Mouse (Mus musculus) C2C12 (cell line): ENCODE measurements around the gene Trim68. TPM values are rescaled to one million over a fixed set of nuclear protein-coding genes. Genes with fewer than 3 reads are reported as not detected.

Source experiments
- H3K27me3 ChIP-seq: one replicate; pipeline ENCODE4 v1.6.1; 2011; ENCODE audit not compliant: control insufficient read depth, insufficient read depth, insufficient read length
- H3K36me3 ChIP-seq: one replicate; pipeline ENCODE4 v1.6.1; 2011; ENCODE audit not compliant: control insufficient read depth, insufficient read depth
- H3K4me3 ChIP-seq: one replicate; pipeline ENCODE4 v1.5.1; 2011; ENCODE audit warnings: mild to moderate bottlenecking, control low read depth; ENCODE audit not compliant: poor library complexity, insufficient read depth, severe bottlenecking
- H3K79me2 ChIP-seq: one replicate; pipeline ENCODE4 v1.6.1; 2011; ENCODE audit not compliant: control insufficient read depth, insufficient read depth
- H3K79me3 ChIP-seq: one replicate; pipeline ENCODE4 v1.6.1; 2011; ENCODE audit warnings: low read depth, control low read depth
- H3ac ChIP-seq: one replicate; pipeline ENCODE3; 2011; ENCODE audit warnings: low read depth; ENCODE audit not compliant: control insufficient read depth, insufficient read length
- CEBPB ChIP-seq: IDR thresholded peaks from one replicate; pipeline ENCODE4 v1.6.1; 2011; ENCODE audit warnings: low read depth, mild to moderate bottlenecking, control low read depth, moderate library complexity
- CTCF ChIP-seq: IDR thresholded peaks from one replicate; pipeline ENCODE4 v1.5.1; 2011; ENCODE audit not compliant: control insufficient read depth, insufficient read depth, insufficient read length
- FOSL1 ChIP-seq: IDR thresholded peaks from one replicate; pipeline ENCODE4 v1.8.0; 2011; ENCODE audit warnings: mild to moderate bottlenecking, low read length; ENCODE audit not compliant: poor library complexity, insufficient read depth, severe bottlenecking
- MAX ChIP-seq: IDR thresholded peaks from one replicate; pipeline ENCODE4 v1.6.1; 2011; ENCODE audit warnings: mild to moderate bottlenecking, control low read depth
- MYOD1 ChIP-seq: IDR thresholded peaks from one replicate; pipeline ENCODE4 v1.6.1; 2011; ENCODE audit warnings: low read depth; ENCODE audit not compliant: control insufficient read depth, insufficient read length
- MYOG ChIP-seq: IDR thresholded peaks from one replicate; pipeline ENCODE4 v1.6.1; 2011; ENCODE audit not compliant: control insufficient read depth, insufficient read length; ENCODE audit errors: extremely low read depth
- USF1 ChIP-seq: IDR thresholded peaks from one replicate; pipeline ENCODE4 v1.6.1; 2011; ENCODE audit warnings: low read depth, mild to moderate bottlenecking, control low read depth, moderate library complexity
- long read RNA-seq, 2 experiments: library from polyadenylated mRNA; unstranded; transcript quantifications; one replicate each; pipeline ENCODE4 v2.0.0; 2019 to 2020
- polyA plus RNA-seq: library from polyadenylated mRNA; unstranded; fragments of >200 nt; fragmentation: generic; extraction: Trizol; gene quantifications from one replicate; pipeline ENCODE4 v1.2.1, GENCODE M21; 2012; ENCODE audit warnings: missing spikeins

Trim68 gene
- polyA plus RNA-seq, result 2.0 TPM
- long read RNA-seq, experiment 1, partial matches to known transcripts, result 0 of 1 reads
- long read RNA-seq, experiment 1, other reads (novel, unspliced or antisense), result 0 of 1 reads
- long read RNA-seq, experiment 2, transcript Trim68-205 (6 exons, 2,301 nt), result minor isoform, 8 of 36 reads
- long read RNA-seq, experiment 2, transcript Trim68-201 (7 exons, 2,388 nt), result major isoform, 21 of 36 reads
- long read RNA-seq, experiment 2, partial matches to known transcripts, result 1 of 36 reads
- long read RNA-seq, experiment 2, other reads (novel, unspliced or antisense), result 4 of 36 reads

GRCm38 (mm10) chr7:102686944-102687501 lies at the start of gene Trim68:
Gene Trim68, minus strand, starts transcription at chr7:102687327.
- TF ChIP-seq MAX, result no peak
- TF ChIP-seq USF1, result peak; percentile 55
- H3ac ChIP-seq, result peak within 1 kb of the TSS; percentile 65

GRCm38 (mm10) chr7:102733793-102734192 lies 46.7 kb upstream of the Trim68 start:
- TF ChIP-seq CTCF (no peak), MYOG (no peak)
- Histone ChIP-seq H3K4me3 (no peak overlapping the region), H3ac (no peak overlapping the region), H3K79me3 (no peaks in the 10 kb centered on the region), H3K36me3 (no peaks in the 10 kb centered on the region), H3K27me3 (no peaks in the 10 kb centered on the region), H3K79me2 (no peaks in the 10 kb centered on the region)

More at GRCm38 (mm10) chr7:102686944-102687501, at the start of gene Trim68:
- Histone ChIP-seq H3K79me2 (no peaks in the 10 kb centered on the region), H3K27me3 (no peaks in the 10 kb centered on the region), H3K4me3 (peak within 1 kb of the TSS; percentile 40), H3K79me3 (no peaks in the 10 kb centered on the region), H3K36me3 (no peaks in the 10 kb centered on the region)

- TF ChIP-seq MYOG, result no peak
- TF ChIP-seq MAX, result no peak
- TF ChIP-seq MYOD1, result no peak
- no peak for TF ChIP-seq FOSL1
- TF ChIP-seq CTCF, result no peak
- TF ChIP-seq CEBPB, result no peak
- no peak for TF ChIP-seq USF1
- no peaks in the 10 kb centered on the region for H3K79me2 ChIP-seq
- no peak within 1 kb of the TSS for H3ac ChIP-seq
- H3K79me3 ChIP-seq, result no peaks in the 10 kb centered on the region
- H3K36me3 ChIP-seq, result no peaks in the 10 kb centered on the region
- no peaks in the 10 kb centered on the region for H3K27me3 ChIP-seq
- H3K4me3 ChIP-seq, result no peak within 1 kb of the TSS
Observed at GRCm38 (mm10) chr7:102727391-102727790, 40.3 kb upstream of the Trim68 start, which contains the start of gene Olfr559. Gene Olfr559, minus strand, starts transcription at chr7:102727491.

GRCm38 (mm10) chr7:102718970-102719369 lies 31.8 kb upstream of the Trim68 start, which contains the start of gene Olfr33:
Gene Olfr33, minus strand, starts transcription at chr7:102719070.
- no peak within 1 kb of the TSS for H3K4me3 ChIP-seq
- H3K27me3 ChIP-seq, result no peaks in the 10 kb centered on the region
- no peaks in the 10 kb centered on the region for H3K79me3 ChIP-seq
- no peak within 1 kb of the TSS for H3ac ChIP-seq
- H3K79me2 ChIP-seq, result no peaks in the 10 kb centered on the region
- TF ChIP-seq CTCF (no peak), FOSL1 (no peak), CEBPB (no peak), MYOD1 (no peak), MYOG (no peak), MAX (no peak), USF1 (no peak)
- H3K36me3 ChIP-seq, result no peaks in the 10 kb centered on the region

GRCm38 (mm10) chr7:102701915-102702314 lies 14.8 kb upstream of the Trim68 start, which contains the start of gene Olfr558:
Gene Olfr558, plus strand, starts transcription at chr7:102702215.
- Histone ChIP-seq H3K79me2 (no peaks in the 10 kb centered on the region), H3ac (no peak within 1 kb of the TSS), H3K79me3 (no peaks in the 10 kb centered on the region), H3K36me3 (no peaks in the 10 kb centered on the region), H3K4me3 (no peak within 1 kb of the TSS), H3K27me3 (no peaks in the 10 kb centered on the region)
- no peak for TF ChIP-seq CEBPB
- TF ChIP-seq CTCF, result no peak
- no peak for TF ChIP-seq MYOG
- no peak for TF ChIP-seq MYOD1
- no peak for TF ChIP-seq MAX

- TF ChIP-seq MYOD1, result no peak
- no peak for TF ChIP-seq FOSL1
- no peak for TF ChIP-seq CEBPB
- no peak for TF ChIP-seq MYOG
- no peak for TF ChIP-seq MAX
- no peak for TF ChIP-seq USF1
- no peak for TF ChIP-seq CTCF
- H3K79me2 ChIP-seq, result no peaks in the 10 kb centered on the region
- no peak overlapping the region for H3K4me3 ChIP-seq
- H3K27me3 ChIP-seq, result no peaks in the 10 kb centered on the region
- H3ac ChIP-seq, result no peak overlapping the region
- H3K79me3 ChIP-seq, result no peaks in the 10 kb centered on the region
- H3K36me3 ChIP-seq, result no peaks in the 10 kb centered on the region
Observed at GRCm38 (mm10) chr7:102698461-102698860, 11.3 kb upstream of the Trim68 start.
